Mouse (Mus musculus) forebrain, embryonic 10.5 days (tissue): ENCODE results near the gene Pbx1. TPM values are rescaled to one million over a fixed set of nuclear protein-coding genes. Genes with fewer than 3 reads are reported as not detected.
A peak's percentile ranks its signal among the peaks of the same experiment; 100 is the strongest.

ENCODE experiments used
- DNase-seq: peaks from one replicate; pipeline ENCODE4 v3.0.0-alpha.2; 2017; ENCODE audit warnings: low spot score; ENCODE audit errors: extremely low spot score
- H3K27ac ChIP-seq: fragments of 300-500 bp; sonication (generic); 2 replicates; pipeline ENCODE4 v1.5.1; 2016; ENCODE audit warnings: mild to moderate bottlenecking
- H3K27me3 ChIP-seq: fragments of 300-500 bp; sonication (generic); 2 replicates; pipeline ENCODE4 v1.6.1; 2016; ENCODE audit warnings: mild to moderate bottlenecking; ENCODE audit not compliant: poor library complexity, severe bottlenecking
- H3K36me3 ChIP-seq: fragments of 300-500 bp; sonication (generic); replicated peaks from 2 replicates; pipeline ENCODE4 v1.6.1; 2016; ENCODE audit warnings: mild to moderate bottlenecking, moderate library complexity
- H3K4me1 ChIP-seq: fragments of 300-500 bp; sonication (generic); 2 replicates; pipeline ENCODE4 v1.6.1; 2016
- H3K4me3 ChIP-seq: fragments of 300-500 bp; sonication (generic); 2 replicates; pipeline ENCODE4 v1.5.1; 2016; ENCODE audit warnings: mild to moderate bottlenecking, moderate library complexity
- H3K9me3 ChIP-seq: fragments of 300-500 bp; sonication (generic); 2 replicates; pipeline ENCODE4 v1.6.1; 2016; ENCODE audit warnings: mild to moderate bottlenecking, moderate library complexity
- WGBS: fragments of 180-500 bp; shearing (Covaris S2); methylation state at CpG from one replicate; pipeline ENCODE4 v1.1.7; 2016; 5-methylcytosine and 5-hydroxymethylcytosine counted together
- polyA plus RNA-seq: library from polyadenylated mRNA; unstranded; fragments of >200 nt; fragmentation: Nextera tagmentation; extraction: Ambion mirVana; gene quantifications from 2 replicates; pipeline ENCODE4 v1.2.1, GENCODE M21; 2016

The Pbx1 gene
- polyA plus RNA-seq, 1 experiment from 2014 or later, result 38.2 TPM

DNA sequence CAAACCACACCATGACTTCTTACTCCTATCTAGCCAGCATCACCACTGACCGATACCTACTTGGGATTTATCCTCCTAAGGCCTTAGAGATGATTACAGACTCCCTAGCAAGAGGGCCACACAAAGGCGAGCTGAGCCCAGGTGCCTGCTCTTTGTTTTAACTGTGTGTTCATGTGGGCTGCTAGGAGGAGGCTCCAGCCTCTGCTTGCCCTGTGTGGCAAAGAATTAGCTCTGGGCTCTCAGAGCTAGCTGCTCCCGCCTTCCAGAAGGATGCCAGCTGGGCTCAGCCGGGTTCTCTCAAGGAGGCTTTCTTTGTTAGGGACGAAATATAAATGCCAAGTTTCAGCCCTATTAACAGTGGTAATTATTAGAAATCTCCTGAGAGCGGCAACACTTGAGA, 14.4 kb downstream of the Pbx1 start:
- peaks cover 73% of the 10 kb centered on the region for H3K4me1 ChIP-seq
- 19% methylated on average over 6 of the region's 6 CpGs for WGBS

DNA sequence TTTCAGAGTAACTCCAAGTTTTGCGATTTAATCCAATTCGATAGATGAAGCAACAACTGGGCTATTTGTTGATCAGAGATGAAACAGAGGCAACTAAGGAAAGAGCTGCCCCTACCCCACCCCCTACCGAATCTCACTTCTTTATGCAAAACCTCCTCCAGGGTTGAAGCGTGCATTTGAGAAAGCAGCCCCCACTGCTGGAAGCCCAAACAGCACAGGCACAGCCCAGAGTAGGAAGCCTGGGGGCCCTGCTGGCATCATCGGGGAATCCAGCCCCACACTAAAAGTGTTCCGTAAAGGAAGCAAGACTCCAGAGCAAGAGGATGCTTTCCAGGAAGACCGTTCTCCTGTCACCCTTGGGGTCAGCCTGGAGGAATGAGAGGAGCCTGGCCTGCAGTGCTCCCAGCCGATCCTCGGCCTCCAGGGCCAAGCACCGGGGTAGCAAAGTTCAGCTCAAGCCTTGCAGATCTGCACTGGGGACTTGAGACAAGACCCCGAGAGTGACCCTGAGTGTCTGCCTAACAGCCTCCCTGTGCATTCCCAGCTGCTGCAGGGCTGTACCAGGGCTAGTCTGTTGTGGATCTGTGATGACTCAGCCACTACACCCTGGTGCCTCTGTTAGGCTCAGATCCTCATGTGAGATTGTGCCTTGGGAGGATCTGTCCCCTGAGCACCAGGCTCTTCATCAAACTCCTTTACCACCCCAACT, 15.2 kb downstream of the Pbx1 start:
- Histone ChIP-seq H3K27ac (peak overlapping the region; percentile 86), H3K4me1 (peaks cover 78% of the 10 kb centered on the region), H3K9me3 (no peaks in the 10 kb centered on the region), H3K36me3 (peaks cover 69% of the 10 kb centered on the region), H3K4me3 (peak overlapping the region; percentile 32), H3K27me3 (no peaks in the 10 kb centered on the region)
- DNase-seq, result peak; percentile 52
- 8% methylated on average over 11 of the region's 11 CpGs for WGBS

More for the DNA sequence above, 14.4 kb downstream of the Pbx1 start:
- H3K4me3 ChIP-seq, result peak overlapping the region; percentile 32; the same call in 1 of the 2 replicates
- peak overlapping the region; percentile 86 for H3K27ac ChIP-seq
- no peaks in the 10 kb centered on the region for H3K27me3 ChIP-seq
- peaks cover 76% of the 10 kb centered on the region for H3K36me3 ChIP-seq
- H3K9me3 ChIP-seq, result no peaks in the 10 kb centered on the region
- no peak for DNase-seq

DNA sequence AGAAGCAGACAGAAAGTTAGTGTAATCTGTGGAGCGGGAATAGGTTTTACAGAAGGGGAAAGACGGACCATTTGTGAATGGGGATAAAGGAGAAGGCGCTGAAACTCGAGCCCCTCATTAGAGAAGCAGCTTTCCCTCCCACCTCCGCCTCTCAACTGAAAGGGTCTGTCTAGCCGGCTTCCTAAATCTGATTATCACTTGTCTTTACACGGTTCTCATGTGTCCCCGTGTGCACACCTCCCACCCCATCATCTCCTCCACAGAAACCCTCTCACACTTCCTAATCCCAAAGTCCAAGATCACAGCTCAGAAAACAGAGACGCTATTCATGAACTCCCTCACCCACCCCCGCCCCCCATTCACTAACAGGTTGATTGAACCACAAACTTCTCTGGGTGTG, 21.5 kb downstream of the Pbx1 start:
- H3K27ac ChIP-seq, result peak overlapping the region; percentile 85
- no peaks in the 10 kb centered on the region for H3K27me3 ChIP-seq
- peak; percentile 60 for DNase-seq
- no peaks in the 10 kb centered on the region for H3K9me3 ChIP-seq
- H3K4me1 ChIP-seq, result peaks cover 91% of the 10 kb centered on the region
- H3K4me3 ChIP-seq, result peak overlapping the region; percentile 14; the same call in 1 of the 2 replicates
- WGBS, result under 1% methylated on average over 10 of the region's 10 CpGs
- peaks cover 61% of the 10 kb centered on the region for H3K36me3 ChIP-seq

DNA sequence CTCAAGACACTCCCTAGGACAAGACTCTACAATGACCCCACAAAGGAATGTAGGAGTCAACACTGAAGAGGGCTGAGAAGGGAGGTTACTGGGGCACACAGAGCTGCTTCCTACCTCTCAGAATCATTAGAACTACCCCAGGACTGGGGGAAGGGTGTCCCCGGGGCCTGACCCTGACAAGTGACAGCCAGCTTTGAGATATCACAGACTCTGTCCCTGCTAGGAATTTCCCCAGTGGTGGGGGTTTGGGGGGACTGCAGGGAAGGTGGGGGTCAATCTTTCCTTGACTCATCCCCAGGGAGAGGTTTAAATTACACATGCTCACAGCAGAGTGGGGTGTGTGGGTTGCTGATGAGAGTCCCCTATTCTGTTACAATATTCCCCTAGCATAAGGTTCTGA, 22.0 kb downstream of the Pbx1 start:
- no peak for DNase-seq
- H3K4me1 ChIP-seq, result peaks cover 91% of the 10 kb centered on the region

DNA sequence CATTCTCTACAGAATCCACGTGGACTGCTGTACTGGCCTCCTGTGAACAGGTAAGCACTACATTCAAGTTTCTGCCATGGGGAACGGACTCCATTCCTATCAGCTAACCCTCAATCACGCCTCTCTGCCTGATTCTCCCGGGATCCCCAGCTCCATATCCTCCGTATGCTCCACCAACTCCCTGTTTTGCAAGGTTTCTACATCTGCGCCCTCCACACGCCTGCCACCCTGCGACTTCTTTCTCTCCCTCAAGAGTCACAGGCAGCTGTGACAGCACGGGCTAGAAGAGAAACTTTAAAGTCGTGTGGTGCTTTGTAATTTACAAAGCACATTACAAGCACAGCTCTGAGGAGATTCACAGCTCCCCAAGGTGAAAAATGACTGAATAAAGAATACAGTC, 23.3 kb downstream of the Pbx1 start:
- no peaks in the 10 kb centered on the region for H3K9me3 ChIP-seq
- no peaks in the 10 kb centered on the region for H3K27me3 ChIP-seq
- no peak overlapping the region for H3K4me3 ChIP-seq
- peak overlapping the region; percentile 85 for H3K27ac ChIP-seq
- peaks cover 91% of the 10 kb centered on the region for H3K4me1 ChIP-seq
- H3K36me3 ChIP-seq, result peaks cover 56% of the 10 kb centered on the region
- no peak for DNase-seq
- 88% methylated on average over 10 of the region's 10 CpGs for WGBS

More for the DNA sequence above, 22.0 kb downstream of the Pbx1 start:
- 21% methylated on average over 1 of the region's 1 CpGs for WGBS
- Histone ChIP-seq H3K36me3 (peaks cover 61% of the 10 kb centered on the region), H3K27ac (peak overlapping the region; percentile 85), H3K27me3 (no peaks in the 10 kb centered on the region), H3K4me3 (peak overlapping the region; percentile 27), H3K9me3 (no peaks in the 10 kb centered on the region)

DNA sequence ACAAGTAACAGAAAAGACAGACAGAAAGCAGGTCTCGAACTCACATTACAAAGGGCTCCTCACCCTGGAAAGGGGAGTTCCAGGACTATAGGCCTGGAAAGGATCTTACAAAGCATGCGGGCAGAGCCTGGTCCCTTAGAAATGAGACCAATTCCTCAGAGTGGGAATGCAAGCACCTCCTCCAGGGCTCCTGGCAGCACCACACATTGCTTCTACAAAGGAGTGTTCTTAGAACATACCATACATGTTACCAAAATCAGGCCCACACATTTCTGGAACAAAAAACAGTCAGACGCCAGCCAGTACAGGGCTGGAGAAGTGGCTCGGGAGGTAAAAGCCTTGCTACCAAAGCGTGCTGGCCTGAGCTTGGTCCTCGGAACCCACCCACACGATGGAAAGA, 24.1 kb downstream of the Pbx1 start:
- Histone ChIP-seq H3K4me1 (peaks cover 93% of the 10 kb centered on the region), H3K9me3 (no peaks in the 10 kb centered on the region), H3K4me3 (no peak overlapping the region), H3K36me3 (peaks cover 49% of the 10 kb centered on the region), H3K27me3 (no peaks in the 10 kb centered on the region), H3K27ac (peak overlapping the region; percentile 75; the same call in 1 of the 2 replicates)
- 79% methylated on average over 7 of the region's 7 CpGs for WGBS
- no peak for DNase-seq

DNA sequence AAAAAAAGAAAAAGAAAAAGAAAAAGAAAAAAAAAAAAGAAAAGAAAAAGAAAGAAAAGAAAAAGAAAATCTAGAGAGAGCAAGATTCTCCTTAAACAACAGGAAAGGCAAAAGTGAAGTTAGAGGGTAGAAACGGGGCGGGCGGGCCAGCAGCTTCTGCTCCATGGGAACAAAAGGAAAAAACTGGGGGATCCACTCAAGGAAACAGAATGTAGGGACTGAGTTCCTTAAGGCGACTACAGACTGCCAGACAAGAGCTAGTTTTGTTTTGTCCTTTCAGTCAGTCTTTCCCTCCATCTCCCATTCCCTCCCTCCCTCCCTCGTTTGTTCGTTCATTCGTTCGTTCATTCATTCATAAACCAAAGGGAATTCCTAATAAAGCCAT, 25.8 kb downstream of the Pbx1 start:
- Histone ChIP-seq H3K27ac (peak overlapping the region; percentile 83), H3K9me3 (no peaks in the 10 kb centered on the region), H3K36me3 (peaks cover 61% of the 10 kb centered on the region), H3K4me1 (peaks cover 97% of the 10 kb centered on the region), H3K4me3 (no peak overlapping the region), H3K27me3 (no peaks in the 10 kb centered on the region)
- DNase-seq, result no peak
- 14% methylated on average over 8 of the region's 8 CpGs for WGBS

DNA sequence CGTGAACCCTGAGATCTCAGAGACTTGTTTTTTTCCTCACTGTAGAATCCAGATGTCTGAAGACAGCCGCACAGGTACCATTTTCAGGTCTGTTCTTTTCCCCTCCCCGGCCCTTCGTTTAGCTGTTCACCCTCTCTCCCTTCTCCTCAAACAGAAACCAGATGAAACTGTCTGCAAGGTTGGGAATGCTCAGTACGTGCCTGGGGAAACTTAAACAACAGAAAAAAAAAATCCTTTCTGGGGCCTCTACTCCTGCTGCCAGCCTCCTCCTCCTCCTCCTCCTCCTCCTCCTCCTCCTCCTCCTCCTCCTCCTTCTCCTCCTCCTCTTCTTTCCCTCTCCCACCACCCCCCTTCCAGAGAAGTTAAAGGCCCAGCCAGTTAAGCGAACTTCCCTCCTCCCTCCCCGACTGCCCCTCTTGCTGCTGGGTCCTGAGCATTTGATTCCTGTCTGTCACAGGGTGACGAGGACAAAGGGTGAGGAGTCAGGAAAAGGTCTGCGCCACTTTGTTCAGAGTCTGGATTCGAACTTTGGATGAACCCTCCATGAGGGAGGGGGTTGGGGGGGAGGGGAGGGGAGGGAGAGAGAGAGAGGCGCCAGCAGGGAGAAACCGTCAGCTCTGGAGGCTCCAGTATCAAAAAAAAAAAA, 26.3 kb downstream of the Pbx1 start:
- DNase-seq, result peak; percentile 51

DNA sequence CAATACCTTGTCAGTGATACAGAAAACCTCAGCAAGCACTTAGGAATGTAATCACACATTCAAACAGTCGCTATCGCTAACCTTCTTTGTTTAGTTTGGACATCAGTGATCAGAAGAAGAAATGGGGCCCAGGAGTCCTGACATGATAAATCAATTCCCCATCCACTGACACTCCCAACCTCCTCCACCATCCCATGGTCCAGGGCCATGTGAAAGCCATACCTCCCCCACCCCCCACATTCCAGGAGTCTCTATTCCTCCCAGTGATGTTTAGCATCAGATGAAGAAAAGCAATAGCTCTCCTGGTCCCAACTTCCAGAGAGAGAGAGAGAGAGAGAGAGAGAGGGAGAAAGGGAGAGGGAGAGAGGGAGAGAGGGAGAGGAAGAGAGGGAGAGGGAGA, 28.5 kb downstream of the Pbx1 start:
- no peaks in the 10 kb centered on the region for H3K9me3 ChIP-seq
- WGBS, result 91% methylated on average over 2 of the region's 2 CpGs
- H3K4me1 ChIP-seq, result peaks cover 73% of the 10 kb centered on the region
- no peak for DNase-seq
- peak overlapping the region; percentile 12; the same call in 1 of the 2 replicates for H3K27ac ChIP-seq
- peaks cover 61% of the 10 kb centered on the region for H3K36me3 ChIP-seq
- no peak overlapping the region for H3K4me3 ChIP-seq
- no peaks in the 10 kb centered on the region for H3K27me3 ChIP-seq

More for the DNA sequence above, 26.3 kb downstream of the Pbx1 start:
- H3K4me3 ChIP-seq, result peak overlapping the region; percentile 18; the same call in 1 of the 2 replicates
- no peaks in the 10 kb centered on the region for H3K27me3 ChIP-seq
- peaks cover 96% of the 10 kb centered on the region for H3K4me1 ChIP-seq
- 17% methylated on average over 11 of the region's 12 CpGs for WGBS
- peaks cover 66% of the 10 kb centered on the region for H3K36me3 ChIP-seq
- no peaks in the 10 kb centered on the region for H3K9me3 ChIP-seq
- H3K27ac ChIP-seq, result peak overlapping the region; percentile 83

DNA sequence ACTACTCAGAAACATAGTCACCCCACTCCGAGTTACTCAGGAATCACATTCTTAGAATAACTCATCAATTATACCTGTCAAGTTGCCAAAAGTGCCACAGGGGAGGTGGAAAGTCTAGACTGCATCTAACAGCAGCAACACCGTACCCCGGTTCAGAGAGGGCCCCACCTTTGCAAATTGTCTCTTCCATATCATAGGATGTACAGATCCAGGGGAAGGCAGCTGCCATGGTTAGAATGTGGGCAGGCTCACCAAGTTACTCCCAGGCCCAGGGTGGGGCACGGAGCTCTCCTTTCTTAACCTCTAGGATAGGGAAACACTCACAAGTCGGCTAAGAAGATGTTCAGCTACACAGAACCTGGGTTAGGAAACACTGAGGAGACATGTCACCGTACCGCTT, 29.4 kb downstream of the Pbx1 start:
- no peak overlapping the region for H3K4me3 ChIP-seq
- no peaks in the 10 kb centered on the region for H3K27me3 ChIP-seq
- H3K36me3 ChIP-seq, result peaks cover 59% of the 10 kb centered on the region
- no peaks in the 10 kb centered on the region for H3K9me3 ChIP-seq
- peaks cover 65% of the 10 kb centered on the region for H3K4me1 ChIP-seq
- H3K27ac ChIP-seq, result peak overlapping the region; percentile 77
- DNase-seq, result no peak
- WGBS, result 59% methylated on average over 7 of the region's 7 CpGs

DNA sequence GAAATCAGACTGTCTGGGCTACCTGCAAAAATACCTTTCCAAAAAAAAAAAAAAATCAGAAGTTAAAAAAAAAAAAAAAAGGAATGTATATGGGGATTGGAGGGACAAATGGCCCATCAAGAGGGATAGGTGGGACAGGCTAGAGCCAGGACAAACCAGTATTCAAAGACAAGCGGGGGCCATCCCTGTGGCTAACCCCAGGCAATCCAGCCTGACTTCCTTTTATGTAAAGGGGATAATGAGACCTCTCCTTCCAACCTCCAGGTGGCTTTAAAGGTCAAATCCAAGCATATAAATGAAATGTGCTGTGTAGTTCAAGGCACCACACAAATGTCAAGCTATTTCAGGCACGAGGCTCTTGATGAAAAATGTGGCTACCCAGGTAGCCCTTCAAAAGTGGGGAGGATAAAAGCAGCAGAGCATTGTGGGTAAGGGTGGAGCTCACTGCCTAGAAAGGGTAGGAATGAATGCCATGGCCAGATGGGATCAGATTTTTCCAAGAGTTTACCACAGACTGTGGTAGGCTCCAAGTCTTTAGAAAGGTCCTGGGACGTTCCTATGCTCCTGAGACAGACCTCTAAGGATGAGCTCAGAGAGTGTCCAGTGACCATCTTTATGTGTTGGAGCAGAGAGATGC, 36.4 kb downstream of the Pbx1 start:
- peaks cover 61% of the 10 kb centered on the region for H3K4me1 ChIP-seq
- no peak for DNase-seq
- 73% methylated on average over 3 of the region's 3 CpGs for WGBS
- H3K9me3 ChIP-seq, result no peaks in the 10 kb centered on the region
- H3K4me3 ChIP-seq, result no peak overlapping the region
- no peaks in the 10 kb centered on the region for H3K27me3 ChIP-seq
- H3K27ac ChIP-seq, result no peak overlapping the region
- H3K36me3 ChIP-seq, result peaks cover 56% of the 10 kb centered on the region

DNA sequence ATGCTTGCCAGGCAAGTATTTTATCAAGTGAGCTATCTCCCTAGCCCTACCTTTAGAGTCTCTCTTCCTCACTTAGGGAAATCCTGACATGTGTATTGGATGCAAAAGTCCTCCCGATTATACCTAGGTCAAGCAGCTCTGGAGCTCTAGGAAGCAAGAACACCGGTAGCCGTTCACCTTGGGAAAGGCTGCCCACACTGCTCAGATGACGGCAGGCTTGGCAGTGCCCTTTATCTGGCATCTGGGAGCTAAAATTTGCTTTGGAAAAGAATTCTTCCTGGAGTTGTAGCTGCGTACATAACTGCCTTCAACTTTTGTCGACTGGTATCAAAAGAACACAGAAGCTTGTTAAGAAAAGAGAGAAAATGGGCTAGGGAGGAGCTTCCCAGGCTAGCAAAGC, 37.5 kb downstream of the Pbx1 start:
- no peak overlapping the region for H3K4me3 ChIP-seq
- no peaks in the 10 kb centered on the region for H3K27me3 ChIP-seq
- H3K27ac ChIP-seq, result peak overlapping the region; percentile 85
- 84% methylated on average over 6 of the region's 6 CpGs for WGBS
- no peaks in the 10 kb centered on the region for H3K9me3 ChIP-seq
- H3K36me3 ChIP-seq, result peaks cover 58% of the 10 kb centered on the region
- peaks cover 71% of the 10 kb centered on the region for H3K4me1 ChIP-seq
- DNase-seq, result no peak

DNA sequence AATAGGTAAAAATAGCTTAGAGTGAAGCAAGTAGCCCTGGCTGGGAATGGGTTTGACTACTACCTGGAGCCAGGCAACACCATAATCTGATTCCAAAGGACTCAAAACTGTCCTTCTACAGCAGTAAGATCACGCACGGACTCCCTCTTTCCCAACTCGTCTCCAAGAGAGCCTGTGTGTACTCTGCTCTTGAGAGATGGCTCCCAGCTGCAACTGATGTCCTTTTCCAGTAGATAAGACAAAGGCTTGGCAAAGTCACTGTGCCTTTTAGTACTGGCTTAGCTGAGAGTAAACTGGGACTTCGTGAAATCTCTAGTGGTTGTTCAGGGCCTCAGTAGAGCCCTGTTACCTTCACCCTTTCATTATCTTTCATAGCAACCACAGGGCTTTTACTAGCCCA, 38.6 kb downstream of the Pbx1 start:
- peaks cover 64% of the 10 kb centered on the region for H3K36me3 ChIP-seq

More for the DNA sequence above, 38.6 kb downstream of the Pbx1 start:
- no peaks in the 10 kb centered on the region for H3K27me3 ChIP-seq
- peaks cover 82% of the 10 kb centered on the region for H3K4me1 ChIP-seq
- 63% methylated on average over 4 of the region's 4 CpGs for WGBS
- H3K27ac ChIP-seq, result peak overlapping the region; percentile 85
- no peak overlapping the region; the same call in 1 of the 2 replicates for H3K4me3 ChIP-seq
- DNase-seq, result no peak
- no peaks in the 10 kb centered on the region for H3K9me3 ChIP-seq
